18 mouse cellular contexts compared by ENCODE assay signal in genomic region chr17:28829120-28829519, GRCm38 (mm10). TPM values are rescaled to one million over a fixed set of nuclear protein-coding genes. Genes with fewer than 3 reads are reported as not detected.
DNase-seq lines count a peak whose midpoint lies in the region; ATAC-seq and TF ChIP-seq lines count a peak whose summit lies in the region.
"Had no signal": no experiment of that assay in that cellular context is flagged by ENCODE, and none has a peak within 500 bp of the region (broad histone marks: within the 10 kb centered on the region; RNA-seq: fewer than 3 reads in every experiment).

No protein-coding gene starts in this region.

- no peak for TF ChIP-seq CTCF in thymus, adult 2 months (IDR thresholded peaks at IDR 0.05; ENCODE audit: borderline replicate concordance, control insufficient read depth, extremely low read depth, insufficient read depth, low read length, poor library complexity)

- H3K27ac ChIP-seq in hindbrain, embryonic 12.5 days: no peak overlapping the region
- no peak overlapping the region for H3K27ac ChIP-seq in hindbrain, embryonic 16.5 days (ENCODE audit: low read depth, low read length)
- H3K27ac ChIP-seq in liver, embryonic 12.5 days: peak overlapping the region; percentile 98
- H3K27ac ChIP-seq in thymus, adult 2 months (ENCODE audit: control insufficient read depth, insufficient read depth, low read length): no peak overlapping the region

- no peak overlapping the region for H3K4me3 ChIP-seq in hindbrain, embryonic 12.5 days
- H3K4me3 ChIP-seq in hindbrain, embryonic 16.5 days (ENCODE audit: low read length): no peak overlapping the region
- H3K4me3 ChIP-seq in liver, embryonic 12.5 days: peak overlapping the region; percentile 56
- H3K4me3 ChIP-seq in thymus, adult 2 months (ENCODE audit: control insufficient read depth, insufficient read depth, low read length): no peak overlapping the region

- peaks cover 91% of the 10 kb centered on the region for H3K36me3 ChIP-seq in hindbrain, embryonic 12.5 days
- peaks cover 4% of the 10 kb centered on the region; the same call in 1 of the 2 replicates for H3K36me3 ChIP-seq in hindbrain, embryonic 16.5 days (ENCODE audit: control insufficient read depth, insufficient read depth, low read length)
- peaks cover 100% of the 10 kb centered on the region for H3K36me3 ChIP-seq in liver, embryonic 12.5 days
- H3K36me3 ChIP-seq in thymus, adult 2 months (ENCODE audit: control insufficient read depth, insufficient read depth, low read length): peaks cover 28% of the 10 kb centered on the region

- TF ChIP-seq POLR2A in thymus, adult 2 months (IDR thresholded peaks at IDR 0.05; ENCODE audit: control insufficient read depth, extremely low read depth, insufficient read depth, low read length, poor library complexity): no peak

- H3K9me3 ChIP-seq in hindbrain, embryonic 12.5 days (replicated peaks): no peaks in the 10 kb centered on the region
- no peaks in the 10 kb centered on the region for H3K9me3 ChIP-seq in hindbrain, embryonic 16.5 days (ENCODE audit: control insufficient read depth, low read length)
- no peaks in the 10 kb centered on the region for H3K9me3 ChIP-seq in liver, embryonic 12.5 days (replicated peaks)

- 86% methylated on average over 14 of the region's 14 CpGs for WGBS in hindbrain, embryonic 12.5 days
- WGBS in hindbrain, embryonic 16.5 days: 88% methylated on average over 14 of the region's 14 CpGs
- 28% methylated on average over 14 of the region's 14 CpGs for WGBS in liver, embryonic 12.5 days (ENCODE audit: insufficient replicate concordance)
- 96% methylated on average over 14 of the region's 14 CpGs for WGBS in thymus, adult 2 months

- peak; percentile 89 for DNase-seq in c-Kit-positive CD71-positive TER-119-positive erythroid progenitor cells, embryonic 14.5 days (ENCODE audit: low spot score)
- DNase-seq in spleen, postnatal 14 days (ENCODE audit: low spot score in 2 of 2): peak; percentile 44 to 60
- no peak for DNase-seq in adrenal gland, postnatal 4 days (ENCODE audit: low spot score in 2 of 2)
- DNase-seq in thymus, adult 2 months: no peak
- DNase-seq: adrenal gland, adult 8-10 months; cerebellum, adult 2 months; heart, postnatal 4 days; kidney, adult 8-10 months; layer of hippocampus, adult 9-11 months; lung, postnatal 36 days; thymus, postnatal 36 days had no signal

- H3K9ac ChIP-seq in hindbrain, embryonic 12.5 days: 0 out of 2 replicates have a peak overlapping the region, but pooled peaks have one; percentile 5
- H3K9ac ChIP-seq in hindbrain, embryonic 16.5 days (ENCODE audit: low read depth, low read length): no peak overlapping the region
- peak overlapping the region; percentile 81 for H3K9ac ChIP-seq in liver, embryonic 12.5 days

- no peaks in the 10 kb centered on the region for H3K4me1 ChIP-seq in hindbrain, embryonic 12.5 days
- H3K4me1 ChIP-seq in hindbrain, embryonic 16.5 days (ENCODE audit: control insufficient read depth, insufficient read depth, low read depth, low read length): no peaks in the 10 kb centered on the region
- peaks cover 100% of the 10 kb centered on the region for H3K4me1 ChIP-seq in liver, embryonic 12.5 days
- H3K4me1 ChIP-seq in thymus, adult 2 months (replicated peaks; ENCODE audit: control insufficient read depth, insufficient read depth, low read length): peaks cover 3% of the 10 kb centered on the region; the same call in 1 of the 2 replicates

- H3K27me3 ChIP-seq in hindbrain, embryonic 12.5 days: no peaks in the 10 kb centered on the region
- no peaks in the 10 kb centered on the region for H3K27me3 ChIP-seq in hindbrain, embryonic 16.5 days (replicated peaks; ENCODE audit: control insufficient read depth, insufficient read depth, low read length)
- H3K27me3 ChIP-seq in liver, embryonic 12.5 days (replicated peaks): no peaks in the 10 kb centered on the region
- no peaks in the 10 kb centered on the region for H3K27me3 ChIP-seq in thymus, adult 2 months (ENCODE audit: control insufficient read depth, insufficient read depth, low read length)
- H3K27me3 ChIP-seq: Patski had no signal

- no peak overlapping the region for H3K4me2 ChIP-seq in hindbrain, embryonic 12.5 days (replicated peaks)
- H3K4me2 ChIP-seq in hindbrain, embryonic 16.5 days (ENCODE audit: low read length): no peak overlapping the region
- peak overlapping the region; percentile 73 for H3K4me2 ChIP-seq in liver, embryonic 12.5 days

- ATAC-seq in hindbrain, embryonic 12.5 days (ENCODE audit: low FRiP score): no peak
- no peak for ATAC-seq in hindbrain, embryonic 16.5 days
- ATAC-seq in liver, embryonic 12.5 days: peak; percentile 88
- ATAC-seq: Patski had no signal

RNA-seq across cellular contexts. Expression of gene Brpf3, which starts 28.2 kb away (rescaled TPM):
- polyA plus RNA-seq in hindbrain, embryonic 12.5 days (2016; fragmentation: Nextera tagmentation; extraction: Ambion mirVana): 13.0 and 13.8 TPM in 2 replicates
- polyA plus RNA-seq in hindbrain, embryonic 16.5 days (2015; fragmentation: Nextera tagmentation; extraction: Ambion mirVana): 6.3 and 7.0 TPM in 2 replicates
- 67.4 and 68.8 TPM in 2 replicates for polyA plus RNA-seq in liver, embryonic 12.5 days (2016; fragmentation: Nextera tagmentation; extraction: Ambion mirVana)
- total RNA-seq in adrenal gland, postnatal 4 days (2021): 10 to 100 TPM; 81.7 to 89.0 TPM
- 63.1 and 64.8 TPM in 2 replicates for polyA plus RNA-seq in thymus, adult 2 months (2012; rRNA removed)

RNA-seq across cellular contexts. Expression of gene Pnpla1, which starts 29.1 kb away (rescaled TPM):
- polyA plus RNA-seq in hindbrain, embryonic 12.5 days (2016; fragmentation: Nextera tagmentation; extraction: Ambion mirVana): not detected in 2 replicates
- not detected in 2 replicates for polyA plus RNA-seq in hindbrain, embryonic 16.5 days (2015; fragmentation: Nextera tagmentation; extraction: Ambion mirVana)
- polyA plus RNA-seq in liver, embryonic 12.5 days (2016; fragmentation: Nextera tagmentation; extraction: Ambion mirVana): not detected in 2 replicates
- total RNA-seq in adrenal gland, postnatal 4 days (2021): under 1 TPM; 0.06 to 0.11 TPM
- polyA plus RNA-seq in thymus, adult 2 months (2012; rRNA removed): 0.17 and 0.26 TPM in 2 replicates
- total RNA-seq: gastrocnemius, postnatal 4 days; monocyte, adult 5-6 weeks had no signal
- polyA plus RNA-seq: limb, embryonic 11.5 days; Patski had no signal

Comparison
In these comparisons a context has a peak if more than half of its experiments do, and no peak if none do; other contexts are left out.
1. DNase-seq: peak in c-Kit-positive CD71-positive TER-119-positive erythroid progenitor cells, embryonic 14.5 days (single experiment) and spleen, postnatal 14 days (2 of 2); none in adrenal gland, postnatal 4 days (0 of 2) and thymus, adult 2 months (single experiment).